Mouse (Mus musculus) kidney, embryonic 14.5 days (tissue): ENCODE data around the gene Rhoj. TPM values are rescaled to one million over a fixed set of nuclear protein-coding genes. Genes with fewer than 3 reads are reported as not detected.
"Not testable (repeated sequence)": the region's sequence is repeated elsewhere in the genome, so short reads cannot be mapped to it uniquely, and the experiment has no call there.

Source experiments
- ATAC-seq: fragments of 200-750 bp; cut with Nextera tagmentation; 2 replicates; pipeline ENCODE4 v1.8.0; 2017; ENCODE audit warnings: moderate number of reproducible peaks, mild to moderate bottlenecking, moderate TSS enrichment, moderate library complexity; ENCODE audit not compliant: low FRiP score, low TSS enrichment
- H3K27ac ChIP-seq: fragments of 300-500 bp; sonication (generic); 2 replicates; pipeline ENCODE4 v1.5.1; 2014; ENCODE audit warnings: low read depth, mild to moderate bottlenecking, low read length, moderate library complexity, mixed read lengths
- H3K27me3 ChIP-seq: fragments of 300-500 bp; sonication (generic); 2 replicates; pipeline ENCODE4 v1.6.1; 2014; ENCODE audit warnings: mild to moderate bottlenecking, low read length; ENCODE audit not compliant: control insufficient read depth, insufficient read depth
- H3K36me3 ChIP-seq: fragments of 300-500 bp; sonication (generic); 2 replicates; pipeline ENCODE4 v1.6.1; 2014; ENCODE audit warnings: low read length, mixed read lengths; ENCODE audit not compliant: control insufficient read depth, insufficient read depth
- H3K4me1 ChIP-seq: fragments of 300-500 bp; sonication (generic); 2 replicates; pipeline ENCODE4 v1.6.1; 2014; ENCODE audit warnings: low read length, mixed read lengths; ENCODE audit not compliant: control insufficient read depth, insufficient read depth
- H3K4me2 ChIP-seq: fragments of 300-500 bp; sonication (generic); replicated peaks from 2 replicates; pipeline ENCODE4 v1.6.1; 2014; ENCODE audit warnings: low read depth, mild to moderate bottlenecking, low read length
- H3K4me3 ChIP-seq: fragments of 300-500 bp; sonication (generic); 2 replicates; pipeline ENCODE4 v1.5.1; 2014; ENCODE audit warnings: mild to moderate bottlenecking, low read length
- H3K9ac ChIP-seq: fragments of 300-500 bp; sonication (generic); 2 replicates; pipeline ENCODE4 v1.6.1; 2014; ENCODE audit warnings: low read depth, mild to moderate bottlenecking, low read length, moderate library complexity
- H3K9me3 ChIP-seq: fragments of 300-500 bp; sonication (generic); 2 replicates; pipeline ENCODE4 v1.6.1; 2016; ENCODE audit warnings: low read length; ENCODE audit not compliant: control insufficient read depth
- WGBS: fragments of 180-500 bp; shearing (Covaris S2); extraction: QIAGEN DNeasy Blood & Tissue Kit; methylation state at CpG from one replicate; pipeline ENCODE4 v1.1.7; 2014; 5-methylcytosine and 5-hydroxymethylcytosine counted together
- polyA plus RNA-seq: library from polyadenylated mRNA; unstranded; fragments of >200 nt; fragmentation: Nextera tagmentation; extraction: Ambion mirVana; gene quantifications from 2 replicates; pipeline ENCODE4 v1.2.1, GENCODE M21; 2014

Rhoj gene
- polyA plus RNA-seq, 1 experiment from 2014 or later: 45.7 TPM

GRCm38 (mm10) chr12:75321189-75321588, 13.1 kb downstream of the Rhoj start:
- H3K4me2 ChIP-seq: no peak overlapping the region
- WGBS: 79% methylated on average over 4 of the region's 4 CpGs
- H3K4me3 ChIP-seq: no peak overlapping the region
- no peak overlapping the region for H3K9ac ChIP-seq
- no peaks in the 10 kb centered on the region for H3K9me3 ChIP-seq
- no peak for ATAC-seq
- H3K36me3 ChIP-seq: no peaks in the 10 kb centered on the region
- no peaks in the 10 kb centered on the region for H3K27me3 ChIP-seq
- no peaks in the 10 kb centered on the region for H3K4me1 ChIP-seq
- H3K27ac ChIP-seq: no peak overlapping the region

DNA sequence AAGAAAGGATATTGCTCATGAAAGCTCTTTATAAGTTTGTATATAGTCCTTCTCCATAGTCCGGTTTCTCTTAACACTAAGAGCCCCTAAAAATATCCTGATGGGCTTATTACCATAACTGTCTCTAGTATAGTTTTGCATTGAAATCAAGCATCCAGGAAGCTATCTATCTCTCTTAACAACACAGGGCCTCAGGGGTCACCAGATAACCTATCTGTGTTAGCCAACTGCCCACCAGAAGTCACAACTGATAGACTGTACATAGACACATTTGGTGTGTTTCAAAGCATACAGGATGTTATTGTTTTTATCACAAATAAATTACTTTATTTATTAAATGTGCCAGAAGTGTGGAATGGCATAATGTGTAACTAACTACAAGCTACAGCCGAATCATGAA, 21.1 kb downstream of the Rhoj start:
- no peaks in the 10 kb centered on the region for H3K27me3 ChIP-seq
- no peak for ATAC-seq
- no peaks in the 10 kb centered on the region for H3K36me3 ChIP-seq
- H3K9ac ChIP-seq: no peak overlapping the region
- no peak overlapping the region for H3K4me3 ChIP-seq
- H3K9me3 ChIP-seq: no peaks in the 10 kb centered on the region
- H3K4me1 ChIP-seq: no peaks in the 10 kb centered on the region
- WGBS: 83% methylated on average over 2 of the region's 2 CpGs
- no peak overlapping the region for H3K27ac ChIP-seq
- no peak overlapping the region for H3K4me2 ChIP-seq

GRCm38 (mm10) chr12:75339894-75340293, 31.8 kb downstream of the Rhoj start:
- H3K4me1 ChIP-seq: no peaks in the 10 kb centered on the region
- no peak overlapping the region for H3K9ac ChIP-seq
- no peak overlapping the region for H3K4me3 ChIP-seq
- no peak overlapping the region for H3K4me2 ChIP-seq
- ATAC-seq: no peak
- no peaks in the 10 kb centered on the region for H3K27me3 ChIP-seq
- H3K36me3 ChIP-seq: no peaks in the 10 kb centered on the region
- H3K9me3 ChIP-seq: no peaks in the 10 kb centered on the region
- H3K27ac ChIP-seq: no peak overlapping the region
- WGBS: 93% methylated on average over 3 of the region's 3 CpGs

DNA sequence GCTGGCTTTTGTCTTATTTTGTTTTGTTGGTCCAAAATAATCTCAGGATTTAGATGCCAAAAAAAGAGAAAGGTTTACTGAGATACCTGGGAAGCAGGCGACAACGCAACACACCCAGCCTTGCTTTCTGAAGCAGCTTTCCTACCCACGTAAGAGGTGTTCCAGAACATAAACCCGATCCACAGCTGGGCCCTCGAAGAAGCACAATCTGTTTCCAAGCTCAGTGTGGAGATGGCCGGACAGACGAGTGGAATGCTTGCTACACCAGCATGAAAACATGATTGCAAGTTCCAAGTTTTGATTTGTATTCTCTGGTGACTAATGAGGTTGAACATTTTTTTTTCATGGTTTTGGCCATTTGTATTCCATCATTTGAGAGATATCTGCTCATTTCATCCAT, 32.2 kb downstream of the Rhoj start:
- H3K27ac ChIP-seq: no peak overlapping the region
- H3K4me1 ChIP-seq: no peaks in the 10 kb centered on the region
- H3K9ac ChIP-seq: no peak overlapping the region
- no peak overlapping the region for H3K4me3 ChIP-seq
- H3K27me3 ChIP-seq: no peaks in the 10 kb centered on the region
- no peaks in the 10 kb centered on the region for H3K36me3 ChIP-seq
- WGBS: 88% methylated on average over 7 of the region's 7 CpGs
- ATAC-seq: no peak
- H3K9me3 ChIP-seq: no peaks in the 10 kb centered on the region
- H3K4me2 ChIP-seq: no peak overlapping the region

GRCm38 (mm10) chr12:75348551-75348950, 40.4 kb downstream of the Rhoj start:
- Histone ChIP-seq H3K4me1 (no peaks in the 10 kb centered on the region), H3K36me3 (no peaks in the 10 kb centered on the region), H3K4me2 (no peak overlapping the region), H3K9me3 (no peaks in the 10 kb centered on the region), H3K9ac (no peak overlapping the region), H3K27ac (no peak overlapping the region), H3K4me3 (no peak overlapping the region), H3K27me3 (no peaks in the 10 kb centered on the region)
- ATAC-seq: no peak
- WGBS: 86% methylated on average over 7 of the region's 7 CpGs

GRCm38 (mm10) chr12:75349537-75349936, 41.4 kb downstream of the Rhoj start:
- H3K27me3 ChIP-seq, H3K4me3 ChIP-seq, H3K36me3 ChIP-seq, H3K27ac ChIP-seq, ATAC-seq, H3K9me3 ChIP-seq, H3K4me2 ChIP-seq, H3K4me1 ChIP-seq, H3K9ac ChIP-seq: not testable (repeated sequence)
- 82% methylated on average over 5 of the region's 5 CpGs for WGBS

GRCm38 (mm10) chr12:75350750-75351149, 42.6 kb downstream of the Rhoj start:
- 94% methylated on average over 5 of the region's 5 CpGs for WGBS
- Histone ChIP-seq H3K4me1 (no peaks in the 10 kb centered on the region), H3K27ac (no peak overlapping the region), H3K9ac (no peak overlapping the region), H3K9me3 (no peaks in the 10 kb centered on the region), H3K27me3 (no peaks in the 10 kb centered on the region), H3K4me3 (no peak overlapping the region), H3K36me3 (no peaks in the 10 kb centered on the region), H3K4me2 (no peak overlapping the region)
- ATAC-seq: no peak

DNA sequence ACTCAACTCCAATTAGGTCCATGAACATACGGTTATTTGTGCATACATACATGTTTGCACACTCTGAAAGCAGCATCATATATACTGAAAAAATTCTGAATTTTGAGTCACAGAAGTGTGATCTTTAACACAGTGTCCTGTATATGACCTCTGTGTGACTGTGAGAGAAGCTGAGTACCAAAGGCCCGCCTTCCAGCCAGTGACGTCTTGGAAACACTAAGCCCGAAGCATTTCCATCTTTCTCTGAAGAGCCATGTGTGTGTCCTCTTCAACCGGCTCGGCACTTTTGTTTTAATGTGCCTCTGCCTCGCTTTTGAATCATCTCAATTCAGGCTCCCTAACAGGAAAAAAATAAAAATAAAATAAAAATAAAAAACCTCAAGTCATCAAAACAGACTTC, 43.7 kb downstream of the Rhoj start:
- Histone ChIP-seq H3K9ac (no peak overlapping the region), H3K36me3 (no peaks in the 10 kb centered on the region), H3K27me3 (no peaks in the 10 kb centered on the region), H3K4me2 (no peak overlapping the region), H3K27ac (no peak overlapping the region), H3K4me1 (no peaks in the 10 kb centered on the region), H3K4me3 (no peak overlapping the region), H3K9me3 (no peaks in the 10 kb centered on the region)
- no peak for ATAC-seq
- WGBS: 59% methylated on average over 7 of the region's 7 CpGs

DNA sequence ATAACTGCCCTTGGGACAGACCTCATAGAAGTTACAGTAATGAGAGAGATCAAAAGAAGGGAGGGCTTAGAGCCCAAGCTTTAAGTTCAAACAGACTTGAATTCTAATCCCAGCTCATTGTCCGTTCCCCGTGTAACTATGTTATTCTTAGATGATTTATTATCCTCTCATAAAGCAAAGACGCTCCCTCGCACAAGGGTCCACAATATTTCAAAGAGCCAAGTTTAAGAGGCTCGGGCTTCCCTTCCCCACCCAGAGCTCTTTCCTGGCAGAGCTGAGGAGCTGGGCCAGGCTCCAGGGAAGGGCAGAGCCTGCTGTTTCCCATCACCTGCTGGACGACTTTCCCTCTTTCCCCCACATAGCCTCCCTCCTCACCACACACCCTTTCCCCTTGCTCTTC, 44.3 kb downstream of the Rhoj start:
- no peaks in the 10 kb centered on the region for H3K36me3 ChIP-seq
- H3K4me1 ChIP-seq: no peaks in the 10 kb centered on the region
- peak; percentile 76; the same call in 1 of the 2 replicates for ATAC-seq
- H3K27ac ChIP-seq: no peak overlapping the region
- 26% methylated on average over 6 of the region's 6 CpGs for WGBS
- H3K9me3 ChIP-seq: no peaks in the 10 kb centered on the region
- H3K9ac ChIP-seq: no peak overlapping the region
- H3K4me2 ChIP-seq: no peak overlapping the region
- H3K27me3 ChIP-seq: no peaks in the 10 kb centered on the region
- H3K4me3 ChIP-seq: no peak overlapping the region

- Histone ChIP-seq H3K4me1 (peaks cover 1% of the 10 kb centered on the region), H3K36me3 (no peaks in the 10 kb centered on the region), H3K27ac (no peak overlapping the region), H3K27me3 (no peaks in the 10 kb centered on the region), H3K4me3 (no peak overlapping the region), H3K9me3 (no peaks in the 10 kb centered on the region), H3K4me2 (no peak overlapping the region), H3K9ac (no peak overlapping the region)
- no peak for ATAC-seq
- 71% methylated on average over 7 of the region's 7 CpGs for WGBS
Observed at GRCm38 (mm10) chr12:75354354-75354753, 46.2 kb downstream of the Rhoj start.
